Mouse (Mus musculus) natural killer cell, adult 2 months (primary cell): ENCODE measurements around the gene Rad51b.
A peak's percentile ranks its signal among the peaks of the same experiment; 100 is the strongest.

Experiments used
- DNase-seq, 2 experiments: peaks; one replicate each; pipeline ENCODE4 v3.0.0; 2022; ENCODE audit warnings: low spot score in 2 of 2

Rad51b gene

GRCm38 (mm10) chr12:79804776-79805524 is 507.9 kb downstream of the Rad51b start:
- no peak for DNase-seq

- no peak for DNase-seq
Observed at GRCm38 (mm10) chr12:79806990-79807389, 509.9 kb downstream of the Rad51b start.

GRCm38 (mm10) chr12:79807410-79807847 is 510.3 kb downstream of the Rad51b start:
- DNase-seq, result no peak

GRCm38 (mm10) chr12:79807938-79808401 is 510.9 kb downstream of the Rad51b start:
- DNase-seq, result no peak

- DNase-seq, result no peak
Observed at GRCm38 (mm10) chr12:79808426-79809398, 511.6 kb downstream of the Rad51b start.

GRCm38 (mm10) chr12:79809518-79809917 is 512.4 kb downstream of the Rad51b start:
- DNase-seq, result no peak

- no peak for DNase-seq
Observed at GRCm38 (mm10) chr12:79812422-79812821, 515.3 kb downstream of the Rad51b start.

GRCm38 (mm10) chr12:79812838-79813563 is 515.9 kb downstream of the Rad51b start:
- DNase-seq, result no peak

GRCm38 (mm10) chr12:79813566-79814305 is 516.7 kb downstream of the Rad51b start:
- peak in 1 of 2 experiments; percentile 17 for DNase-seq

- no peak for DNase-seq
Observed at GRCm38 (mm10) chr12:79814312-79815091, 517.4 kb downstream of the Rad51b start.

GRCm38 (mm10) chr12:79816241-79816640 is 519.2 kb downstream of the Rad51b start:
- no peak for DNase-seq

GRCm38 (mm10) chr12:79820228-79820958 is 523.3 kb downstream of the Rad51b start:
- DNase-seq, result no peak

GRCm38 (mm10) chr12:79821901-79822300 is 524.8 kb downstream of the Rad51b start:
- no peak for DNase-seq

GRCm38 (mm10) chr12:79822401-79822800 is 525.3 kb downstream of the Rad51b start:
- DNase-seq, result no peak

- DNase-seq, result no peak
Observed at GRCm38 (mm10) chr12:79825922-79826321, 528.8 kb downstream of the Rad51b start.

GRCm38 (mm10) chr12:79827233-79827692 is 530.2 kb downstream of the Rad51b start:
- no peak for DNase-seq

GRCm38 (mm10) chr12:79827735-79828134 is 530.7 kb downstream of the Rad51b start:
- no peak for DNase-seq

GRCm38 (mm10) chr12:79830686-79831085 is 533.6 kb downstream of the Rad51b start:
- no peak for DNase-seq

GRCm38 (mm10) chr12:79832611-79833010 is 535.5 kb downstream of the Rad51b start:
- peak in 1 of 2 experiments; percentile 64 for DNase-seq
